Mouse (Mus musculus) liver, embryonic 16.5 days (tissue): ENCODE data around the gene Pkdcc. TPM values are rescaled to one million over a fixed set of nuclear protein-coding genes. Genes with fewer than 3 reads are reported as not detected.

Experiments
- ATAC-seq: fragments of 200-750 bp; cut with Nextera tagmentation; 2 replicates; pipeline ENCODE4 v1.8.0; 2017; ENCODE audit warnings: low read depth, mild to moderate bottlenecking, moderate number of reproducible peaks, moderate library complexity
- H3K27ac ChIP-seq: fragments of 300-500 bp; sonication (generic); 2 replicates; pipeline ENCODE4 v1.5.1; 2014; ENCODE audit warnings: mild to moderate bottlenecking, low read length
- H3K27me3 ChIP-seq: fragments of 300-500 bp; sonication (generic); 2 replicates; pipeline ENCODE4 v1.6.1; 2014; ENCODE audit warnings: low read depth, low read length, mixed read lengths; ENCODE audit not compliant: control insufficient read depth, insufficient read depth
- H3K36me3 ChIP-seq: fragments of 300-500 bp; sonication (generic); 2 replicates; pipeline ENCODE4 v1.6.1; 2014; ENCODE audit warnings: mild to moderate bottlenecking; ENCODE audit not compliant: control insufficient read depth, insufficient read depth
- H3K4me1 ChIP-seq: fragments of 300-500 bp; sonication (generic); 2 replicates; pipeline ENCODE4 v1.6.1; 2014; ENCODE audit warnings: low read depth, low read length, mixed read lengths; ENCODE audit not compliant: control insufficient read depth
- H3K4me2 ChIP-seq: fragments of 300-500 bp; sonication (generic); 2 replicates; pipeline ENCODE4 v1.6.1; 2014; ENCODE audit warnings: low read depth, low read length, mixed read lengths
- H3K4me3 ChIP-seq: fragments of 300-500 bp; sonication (generic); 2 replicates; pipeline ENCODE4 v1.5.1; 2014; ENCODE audit warnings: low read depth, mild to moderate bottlenecking, low read length
- H3K9ac ChIP-seq: fragments of 300-500 bp; sonication (generic); 2 replicates; pipeline ENCODE4 v1.6.1; 2014; ENCODE audit warnings: low read depth, low read length
- H3K9me3 ChIP-seq: fragments of 300-500 bp; sonication (generic); replicated peaks from 2 replicates; pipeline ENCODE4 v1.6.1; 2016; ENCODE audit warnings: low read length; ENCODE audit not compliant: control insufficient read depth
- WGBS: fragments of 180-500 bp; shearing (Covaris S2); extraction: QIAGEN DNeasy Blood & Tissue Kit; methylation state at CpG from one replicate; pipeline ENCODE4 v1.1.7; 2014; ENCODE audit not compliant: insufficient replicate concordance; 5-methylcytosine and 5-hydroxymethylcytosine counted together
- polyA plus RNA-seq: library from polyadenylated mRNA; unstranded; fragments of >200 nt; fragmentation: Nextera tagmentation; extraction: Ambion mirVana; gene quantifications from 2 replicates; pipeline ENCODE4 v1.2.1, GENCODE M21; 2015

Pkdcc gene
- 1.7 and 2.5 TPM in 2 replicates for polyA plus RNA-seq

GRCm38 (mm10) chr17:83214674-83215528 lies at the start of gene Pkdcc:
Pkdcc (plus strand) TSS chr17:83215292.
- WGBS = under 1% methylated on average over 58 of the region's 105 CpGs
- peaks cover 12% of the 10 kb centered on the region for H3K4me1 ChIP-seq
- no peaks in the 10 kb centered on the region for H3K9me3 ChIP-seq
- peak; percentile 84 for ATAC-seq
- no peaks in the 10 kb centered on the region for H3K36me3 ChIP-seq
- H3K27me3 ChIP-seq = peaks cover 35% of the 10 kb centered on the region
- H3K27ac ChIP-seq = peak within 1 kb of the TSS; percentile 77
- H3K4me2 ChIP-seq = peak within 1 kb of the TSS; percentile 51
- peak within 1 kb of the TSS; percentile 66 for H3K9ac ChIP-seq
- peak within 1 kb of the TSS; percentile 65 for H3K4me3 ChIP-seq

- no peaks in the 10 kb centered on the region for H3K36me3 ChIP-seq
- no peak overlapping the region for H3K4me2 ChIP-seq
- 54% methylated on average over 5 of the region's 5 CpGs for WGBS
- no peak overlapping the region for H3K9ac ChIP-seq
- H3K27me3 ChIP-seq = no peaks in the 10 kb centered on the region
- no peaks in the 10 kb centered on the region; the same call in 1 of the 2 replicates for H3K4me1 ChIP-seq
- no peak overlapping the region for H3K27ac ChIP-seq
- H3K4me3 ChIP-seq = no peak overlapping the region
- H3K9me3 ChIP-seq = no peaks in the 10 kb centered on the region; the same call in 1 of the 2 replicates
- no peak for ATAC-seq
Observed at GRCm38 (mm10) chr17:83166195-83166594, 48.9 kb upstream of the Pkdcc start.

GRCm38 (mm10) chr17:83176146-83176545 lies 38.9 kb upstream of the Pkdcc start:
- Histone ChIP-seq H3K4me3 (no peak overlapping the region), H3K27ac (no peak overlapping the region), H3K9me3 (no peaks in the 10 kb centered on the region; the same call in 1 of the 2 replicates), H3K36me3 (no peaks in the 10 kb centered on the region), H3K4me2 (no peak overlapping the region), H3K4me1 (peaks cover 3% of the 10 kb centered on the region; the same call in 1 of the 2 replicates), H3K27me3 (no peaks in the 10 kb centered on the region), H3K9ac (no peak overlapping the region)
- no peak for ATAC-seq
- 63% methylated on average over 4 of the region's 4 CpGs for WGBS

GRCm38 (mm10) chr17:83178483-83179150 lies 36.5 kb upstream of the Pkdcc start:
- Histone ChIP-seq H3K9me3 (no peaks in the 10 kb centered on the region), H3K4me1 (peaks cover 3% of the 10 kb centered on the region; the same call in 1 of the 2 replicates), H3K27me3 (no peaks in the 10 kb centered on the region), H3K9ac (no peak overlapping the region), H3K36me3 (no peaks in the 10 kb centered on the region), H3K4me2 (no peak overlapping the region), H3K4me3 (no peak overlapping the region), H3K27ac (no peak overlapping the region)
- ATAC-seq = peak; percentile 68; the same call in 1 of the 2 replicates
- 42% methylated on average over 9 of the region's 9 CpGs for WGBS

- H3K4me2 ChIP-seq = no peak overlapping the region
- no peak overlapping the region for H3K27ac ChIP-seq
- ATAC-seq = no peak
- H3K4me3 ChIP-seq = no peak overlapping the region
- no peaks in the 10 kb centered on the region for H3K36me3 ChIP-seq
- no peaks in the 10 kb centered on the region for H3K9me3 ChIP-seq
- H3K27me3 ChIP-seq = no peaks in the 10 kb centered on the region
- 54% methylated on average over 6 of the region's 6 CpGs for WGBS
- peaks cover 3% of the 10 kb centered on the region; the same call in 1 of the 2 replicates for H3K4me1 ChIP-seq
- no peak overlapping the region for H3K9ac ChIP-seq
Observed at GRCm38 (mm10) chr17:83179151-83179531, 36.0 kb upstream of the Pkdcc start.

- WGBS = 64% methylated on average over 4 of the region's 4 CpGs
- Histone ChIP-seq H3K4me1 (peaks cover 3% of the 10 kb centered on the region; the same call in 1 of the 2 replicates), H3K36me3 (no peaks in the 10 kb centered on the region), H3K27me3 (no peaks in the 10 kb centered on the region), H3K27ac (no peak overlapping the region), H3K4me3 (no peak overlapping the region), H3K9ac (no peak overlapping the region), H3K9me3 (no peaks in the 10 kb centered on the region), H3K4me2 (no peak overlapping the region)
- no peak for ATAC-seq
Observed at GRCm38 (mm10) chr17:83179569-83179968, 35.5 kb upstream of the Pkdcc start.

- 66% methylated on average over 7 of the region's 7 CpGs for WGBS
- H3K9me3 ChIP-seq = no peaks in the 10 kb centered on the region
- ATAC-seq = no peak
Observed at GRCm38 (mm10) chr17:83181086-83181485, 34.0 kb upstream of the Pkdcc start.

GRCm38 (mm10) chr17:83181592-83181991 lies 33.5 kb upstream of the Pkdcc start:
- Histone ChIP-seq H3K4me3 (no peak overlapping the region), H3K36me3 (no peaks in the 10 kb centered on the region), H3K4me2 (no peak overlapping the region), H3K27me3 (no peaks in the 10 kb centered on the region), H3K9me3 (no peaks in the 10 kb centered on the region), H3K27ac (no peak overlapping the region), H3K9ac (no peak overlapping the region), H3K4me1 (peaks cover 3% of the 10 kb centered on the region; the same call in 1 of the 2 replicates)
- 56% methylated on average over 7 of the region's 7 CpGs for WGBS
- ATAC-seq = no peak

More at GRCm38 (mm10) chr17:83181086-83181485, 34.0 kb upstream of the Pkdcc start:
- H3K27ac ChIP-seq = no peak overlapping the region
- no peak overlapping the region for H3K4me2 ChIP-seq
- no peak overlapping the region for H3K4me3 ChIP-seq
- H3K27me3 ChIP-seq = no peaks in the 10 kb centered on the region
- H3K4me1 ChIP-seq = peaks cover 3% of the 10 kb centered on the region; the same call in 1 of the 2 replicates
- H3K9ac ChIP-seq = no peak overlapping the region
- no peaks in the 10 kb centered on the region for H3K36me3 ChIP-seq
